In genomic region chr1:47545606-47546005, GRCm38 (mm10) we compare ENCODE assay signal across 26 mouse cellular contexts.
DNase-seq lines count a peak whose midpoint lies in the region; ATAC-seq and TF ChIP-seq lines count a peak whose summit lies in the region.
"Had no signal": no experiment of that assay in that cellular context is flagged by ENCODE, and none has a peak within 500 bp of the region (broad histone marks: within the 10 kb centered on the region; RNA-seq: fewer than 3 reads in every experiment).

No protein-coding gene starts in this region.

- H3K4me2 ChIP-seq in intestine, postnatal 0 days (replicated peaks; ENCODE audit: low read depth), result no peak overlapping the region
- H3K4me2 ChIP-seq: hindbrain, embryonic 12.5 days; liver, embryonic 15.5 days; lung, embryonic 15.5 days; midbrain, embryonic 15.5 days; neural tube, embryonic 15.5 days had no signal

- TF ChIP-seq CTCF in brain, embryonic 14.5 days (IDR thresholded peaks at IDR 0.05; ENCODE audit: borderline replicate concordance, extremely low read depth, insufficient read depth, insufficient read length), result no peak
- TF ChIP-seq CTCF in intestine, postnatal 0 days (IDR thresholded peaks at IDR 0.05; ENCODE audit: low read depth), result no peak
- no peak for TF ChIP-seq CTCF in left cerebral cortex, adult 2 months (IDR thresholded peaks at IDR 0.05)

- DNase-seq in embryo, embryonic 10 days (ENCODE audit: low spot score), result peak; percentile 10
- no peak for DNase-seq in embryo, embryonic 9.5 days (ENCODE audit: extremely low spot score)
- DNase-seq in brain, embryonic 14.5 days (ENCODE audit: low read depth), result peak; percentile 6
- peak; percentile 24 for DNase-seq in embryo, embryonic 10.5 days (ENCODE audit: low spot score)
- DNase-seq in left cerebral cortex, adult 2 months (ENCODE audit: extremely low spot score in 1 of 2, low spot score in 2 of 2), result no peak
- DNase-seq in layer of hippocampus, adult 11-12 months (ENCODE audit: low spot score), result no peak
- no peak for DNase-seq in spleen, postnatal 14 days (ENCODE audit: low spot score in 2 of 2)
- DNase-seq: adrenal gland, postnatal 10 days; gastrocnemius, postnatal 25 days; heart, adult 2 months; kidney, postnatal 36 days; liver; lung, postnatal 36 days; thymus, postnatal 14 days had no signal

- H3K4me3 ChIP-seq in intestine, postnatal 0 days (ENCODE audit: low read depth, low read length), result no peak overlapping the region
- no peak overlapping the region for H3K4me3 ChIP-seq in left cerebral cortex, adult 2 months
- H3K4me3 ChIP-seq: embryonic facial prominence, embryonic 10.5 days; forebrain, embryonic 10.5 days; heart, adult 2 months; hindbrain, embryonic 12.5 days; limb, embryonic 10.5 days; liver, embryonic 15.5 days; lung, embryonic 15.5 days; megakaryocyte, embryonic 14.5 days; midbrain, embryonic 15.5 days; myocyte; neural tube, embryonic 15.5 days had no signal

- ATAC-seq in intestine, postnatal 0 days, result peak; percentile 88
- ATAC-seq: activated CD4-positive, CD25-positive, alpha-beta regulatory T cell, adult 4 months; midbrain, embryonic 15.5 days had no signal

- WGBS in intestine, postnatal 0 days, result 33% methylated on average over 1 of the region's 1 CpGs

- H3K27ac ChIP-seq in intestine, postnatal 0 days (ENCODE audit: low read depth, low read length), result no peak overlapping the region
- H3K27ac ChIP-seq in left cerebral cortex, adult 2 months, result no peak overlapping the region
- H3K27ac ChIP-seq: embryonic facial prominence, embryonic 10.5 days; forebrain, embryonic 10.5 days; heart, adult 2 months; hindbrain, embryonic 12.5 days; limb, embryonic 10.5 days; liver, embryonic 15.5 days; lung, embryonic 15.5 days; midbrain, embryonic 15.5 days; neural tube, embryonic 15.5 days had no signal

- H3K36me3 ChIP-seq in intestine, postnatal 0 days (ENCODE audit: control insufficient read depth, insufficient read depth), result no peaks in the 10 kb centered on the region
- H3K36me3 ChIP-seq: embryonic facial prominence, embryonic 10.5 days; forebrain, embryonic 10.5 days; hindbrain, embryonic 12.5 days; limb, embryonic 10.5 days; liver, embryonic 15.5 days; lung, embryonic 15.5 days; midbrain, embryonic 15.5 days; neural tube, embryonic 15.5 days had no signal

- no peaks in the 10 kb centered on the region for H3K4me1 ChIP-seq in intestine, postnatal 0 days (replicated peaks; ENCODE audit: control insufficient read depth, insufficient read depth, low read length)
- H3K4me1 ChIP-seq: embryonic facial prominence, embryonic 10.5 days; forebrain, embryonic 10.5 days; hindbrain, embryonic 12.5 days; limb, embryonic 10.5 days; liver, embryonic 15.5 days; lung, embryonic 15.5 days; megakaryocyte, embryonic 14.5 days; midbrain, embryonic 15.5 days; neural tube, embryonic 15.5 days had no signal

- no peaks in the 10 kb centered on the region for H3K9me3 ChIP-seq in intestine, postnatal 0 days (ENCODE audit: control insufficient read depth)
- H3K9me3 ChIP-seq: embryonic facial prominence, embryonic 10.5 days; forebrain, embryonic 10.5 days; hindbrain, embryonic 12.5 days; limb, embryonic 10.5 days; liver, embryonic 15.5 days; lung, embryonic 15.5 days; megakaryocyte, embryonic 14.5 days; midbrain, embryonic 15.5 days; neural tube, embryonic 15.5 days had no signal

- H3K9ac ChIP-seq in intestine, postnatal 0 days (ENCODE audit: low read depth, low read length), result no peak overlapping the region
- H3K9ac ChIP-seq: hindbrain, embryonic 12.5 days; liver, embryonic 15.5 days; lung, embryonic 15.5 days; midbrain, embryonic 15.5 days; neural tube, embryonic 15.5 days had no signal

- no peak for TF ChIP-seq POLR2A in brain, embryonic 14.5 days (IDR thresholded peaks at IDR 0.05; ENCODE audit: borderline replicate concordance, extremely low read depth, insufficient read depth, insufficient read length, poor library complexity, severe bottlenecking)

- intact Hi-C loops in left cerebral cortex, adult 2 months (cut with DNase I), result no loop called here

- no peaks in the 10 kb centered on the region for H3K27me3 ChIP-seq in intestine, postnatal 0 days (replicated peaks; ENCODE audit: control insufficient read depth, insufficient read depth, low read length)
- H3K27me3 ChIP-seq: hindbrain, embryonic 12.5 days; liver, embryonic 15.5 days; lung, embryonic 15.5 days; megakaryocyte, embryonic 14.5 days; midbrain, embryonic 15.5 days; neural tube, embryonic 15.5 days had no signal

Comparison
In these comparisons a context has a peak if more than half of its experiments do, and no peak if none do; other contexts are left out.
1. DNase-seq: peak in embryo, embryonic 10 days (single experiment), brain, embryonic 14.5 days (single experiment) and embryo, embryonic 10.5 days (single experiment); none in embryo, embryonic 9.5 days (single experiment), left cerebral cortex, adult 2 months (0 of 2), layer of hippocampus, adult 11-12 months (single experiment) and spleen, postnatal 14 days (0 of 2).